Mouse (Mus musculus): ENCODE data around the gene Stoml3. TPM values are rescaled to one million over a fixed set of nuclear protein-coding genes. Genes with fewer than 3 reads are reported as not detected.

The Stoml3 gene
- polyA plus RNA-seq, 1 experiment = 0.35 TPM

DNA sequence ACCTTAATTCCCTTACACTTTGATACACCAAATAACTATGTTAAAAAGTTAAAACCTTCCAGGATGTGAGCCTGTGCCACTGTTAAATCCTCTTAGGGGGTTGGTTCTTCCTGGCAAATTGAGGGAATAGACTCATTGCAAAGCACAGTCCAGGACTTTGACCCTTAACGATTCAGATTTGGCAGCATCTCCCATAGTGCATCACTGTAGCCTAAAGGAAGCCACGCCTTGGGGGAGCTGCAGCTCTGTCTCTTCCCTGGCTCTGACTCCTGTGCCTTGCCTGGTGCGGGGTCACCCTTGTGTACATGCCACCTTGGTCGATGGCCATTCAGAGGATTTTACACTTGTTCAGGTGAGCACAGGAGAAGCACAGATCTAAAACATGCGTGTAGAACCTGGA, 18.8 kb upstream of the Stoml3 start:
- Histone ChIP-seq H3K4me3 (ENCODE audit: insufficient read depth, low read length) (no peak overlapping the region), H3K27ac (ENCODE audit: insufficient read depth, low read length) (no peak overlapping the region), H3K4me1 (ENCODE audit: control insufficient read depth, insufficient read depth, low read length) (peaks cover 2% of the 10 kb centered on the region; the same call in 1 of the 2 replicates)
- TF ChIP-seq POLR2A (IDR thresholded peaks at IDR 0.05; ENCODE audit: extremely low read depth, insufficient read depth, low read length) (no peak), CTCF (IDR thresholded peaks at IDR 0.05; ENCODE audit: extremely low read depth, insufficient read depth, low read length) (no peak)

DNA sequence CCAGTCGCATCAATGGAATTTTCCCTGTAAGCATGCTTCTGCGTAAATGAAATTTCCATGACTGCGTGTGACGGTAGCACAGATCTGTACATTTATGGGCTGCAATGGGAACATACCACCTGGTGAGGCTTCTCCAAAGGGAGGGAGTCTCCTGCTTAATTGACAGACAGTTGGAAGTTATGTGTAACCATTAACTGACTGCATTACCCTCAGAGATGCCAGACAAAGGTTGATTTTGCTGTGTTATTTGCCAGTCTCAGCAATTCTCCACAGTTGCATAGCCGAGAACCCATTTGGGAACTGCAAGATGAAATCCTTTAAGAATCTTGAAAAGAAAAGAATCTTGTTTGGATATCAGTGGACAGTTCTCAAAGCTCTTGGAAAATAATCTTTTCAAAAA, 16.4 kb upstream of the Stoml3 start:
- TF ChIP-seq CTCF (IDR thresholded peaks at IDR 0.05; ENCODE audit: extremely low read depth, insufficient read depth, low read length) = no peak
- TF ChIP-seq POLR2A (IDR thresholded peaks at IDR 0.05; ENCODE audit: extremely low read depth, insufficient read depth, low read length) = no peak
- Histone ChIP-seq H3K27ac (ENCODE audit: insufficient read depth, low read length) (no peak overlapping the region), H3K4me3 (ENCODE audit: insufficient read depth, low read length) (no peak overlapping the region), H3K4me1 (ENCODE audit: control insufficient read depth, insufficient read depth, low read length) (no peaks in the 10 kb centered on the region)

DNA sequence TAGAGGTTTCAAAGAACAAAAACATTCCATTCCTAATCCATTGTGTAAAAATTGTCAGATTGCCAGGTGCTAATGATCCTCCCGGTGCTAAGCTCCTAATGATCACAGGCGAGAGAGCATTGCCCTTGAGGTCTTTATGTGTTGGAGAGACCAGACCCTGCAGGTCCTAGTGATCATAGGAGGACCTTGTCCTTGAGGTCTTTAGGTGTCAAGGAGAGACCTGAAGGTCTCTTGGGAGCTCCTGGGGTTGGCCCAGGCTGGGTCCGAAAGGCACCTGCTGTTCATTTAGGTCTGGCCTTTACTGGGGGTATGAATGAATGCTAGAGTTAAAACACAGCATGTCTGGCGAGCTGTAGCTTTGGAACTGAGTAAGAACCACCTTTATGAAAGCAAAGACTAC, 14.3 kb upstream of the Stoml3 start:
- TF ChIP-seq CTCF (IDR thresholded peaks at IDR 0.05; ENCODE audit: extremely low read depth, insufficient read depth, low read length) (no peak), POLR2A (IDR thresholded peaks at IDR 0.05; ENCODE audit: extremely low read depth, insufficient read depth, low read length) (no peak)

DNA sequence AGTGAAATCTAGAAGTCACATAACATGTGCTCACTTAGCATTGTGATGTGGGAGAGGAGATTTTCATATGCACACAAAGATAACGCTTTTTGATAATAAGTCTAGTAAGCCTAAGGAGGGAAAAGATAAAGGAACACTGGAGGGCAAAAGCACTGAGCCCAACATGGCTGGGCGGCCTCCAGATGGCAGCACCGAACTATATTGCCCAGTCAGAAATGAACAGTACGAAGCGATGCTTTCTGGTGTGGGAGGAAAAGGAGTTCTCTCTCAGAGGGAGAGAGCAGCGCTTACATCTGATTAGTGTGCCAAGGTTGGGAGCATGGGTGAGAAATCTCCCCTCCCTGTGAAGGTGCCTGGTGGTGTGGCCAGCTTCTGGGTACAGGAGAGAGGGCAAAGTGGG, 12.6 kb upstream of the Stoml3 start:
- no peak overlapping the region for H3K4me3 ChIP-seq (ENCODE audit: insufficient read depth, low read length)
- H3K27ac ChIP-seq (ENCODE audit: insufficient read depth, low read length) = no peak overlapping the region
- no peaks in the 10 kb centered on the region for H3K4me1 ChIP-seq (ENCODE audit: control insufficient read depth, insufficient read depth, low read length)
- TF ChIP-seq POLR2A (IDR thresholded peaks at IDR 0.05; ENCODE audit: extremely low read depth, insufficient read depth, low read length) (no peak), CTCF (IDR thresholded peaks at IDR 0.05; ENCODE audit: extremely low read depth, insufficient read depth, low read length) (peak; percentile 50)

More for the DNA sequence above, 14.3 kb upstream of the Stoml3 start:
- H3K4me3 ChIP-seq (ENCODE audit: insufficient read depth, low read length) = no peak overlapping the region
- H3K27ac ChIP-seq (ENCODE audit: insufficient read depth, low read length) = no peak overlapping the region
- no peaks in the 10 kb centered on the region for H3K4me1 ChIP-seq (ENCODE audit: control insufficient read depth, insufficient read depth, low read length)

DNA sequence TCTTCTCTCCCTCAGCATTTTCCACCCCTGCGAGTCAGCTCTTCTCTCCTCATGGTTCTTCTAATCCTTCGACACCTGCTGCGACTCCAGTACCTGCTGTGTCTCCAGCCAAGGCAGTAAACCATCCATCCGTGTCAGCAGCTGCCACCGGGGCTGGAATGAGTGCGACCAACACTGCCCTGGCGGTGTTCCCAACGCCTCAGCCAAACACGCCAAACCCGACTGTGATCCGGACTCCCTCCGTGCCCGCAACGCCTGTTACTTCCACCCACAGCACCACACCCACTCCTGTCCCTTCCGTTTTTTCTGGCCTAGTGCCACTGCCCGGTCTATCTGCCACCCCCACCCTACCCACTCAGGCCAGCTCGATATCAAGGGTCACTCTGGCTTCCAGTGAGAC, 11.0 kb upstream of the Stoml3 start:
- H3K4me3 ChIP-seq (ENCODE audit: insufficient read depth, low read length) = no peak overlapping the region
- no peak overlapping the region for H3K27ac ChIP-seq (ENCODE audit: insufficient read depth, low read length)
- TF ChIP-seq POLR2A (IDR thresholded peaks at IDR 0.05; ENCODE audit: extremely low read depth, insufficient read depth, low read length) (no peak), CTCF (IDR thresholded peaks at IDR 0.05; ENCODE audit: extremely low read depth, insufficient read depth, low read length) (no peak)
- no peaks in the 10 kb centered on the region for H3K4me1 ChIP-seq (ENCODE audit: control insufficient read depth, insufficient read depth, low read length)

DNA sequence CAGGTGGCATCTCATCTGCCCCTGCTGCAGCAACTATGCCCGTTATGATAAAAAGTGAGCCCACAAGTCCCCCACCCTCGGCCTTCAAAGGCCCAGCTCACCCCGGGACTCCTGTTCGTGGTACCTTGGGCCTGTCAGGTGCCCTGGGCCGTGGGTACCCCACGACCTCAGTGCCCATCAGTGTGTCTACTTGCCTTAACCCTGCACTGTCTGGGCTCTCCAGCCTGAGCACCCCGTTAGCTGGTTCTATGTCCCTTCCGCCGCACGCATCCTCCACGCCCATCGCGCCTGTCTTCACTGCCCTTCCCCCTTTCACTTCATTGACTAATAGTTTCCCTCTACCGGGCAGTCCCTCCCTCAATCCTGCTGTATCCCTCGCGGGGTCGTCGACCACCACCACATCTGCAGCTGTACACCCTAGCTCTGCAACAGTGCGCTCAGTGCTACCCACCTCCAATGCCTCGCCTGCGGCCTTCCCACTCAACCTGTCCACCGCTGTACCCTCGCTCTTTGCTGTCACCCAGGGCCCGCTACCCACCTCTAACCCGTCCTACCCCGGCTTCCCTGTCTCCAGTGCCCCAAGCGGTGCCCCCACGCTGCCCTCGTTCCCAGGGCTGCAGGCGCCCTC, 9.9 kb upstream of the Stoml3 start:
- H3K27ac ChIP-seq (ENCODE audit: insufficient read depth, low read length) = no peak overlapping the region
- no peak for TF ChIP-seq POLR2A (IDR thresholded peaks at IDR 0.05; ENCODE audit: extremely low read depth, insufficient read depth, low read length)
- TF ChIP-seq CTCF (IDR thresholded peaks at IDR 0.05; ENCODE audit: extremely low read depth, insufficient read depth, low read length) = no peak
- H3K4me1 ChIP-seq (ENCODE audit: control insufficient read depth, insufficient read depth, low read length) = no peaks in the 10 kb centered on the region
- H3K4me3 ChIP-seq (ENCODE audit: insufficient read depth, low read length) = no peak overlapping the region

DNA sequence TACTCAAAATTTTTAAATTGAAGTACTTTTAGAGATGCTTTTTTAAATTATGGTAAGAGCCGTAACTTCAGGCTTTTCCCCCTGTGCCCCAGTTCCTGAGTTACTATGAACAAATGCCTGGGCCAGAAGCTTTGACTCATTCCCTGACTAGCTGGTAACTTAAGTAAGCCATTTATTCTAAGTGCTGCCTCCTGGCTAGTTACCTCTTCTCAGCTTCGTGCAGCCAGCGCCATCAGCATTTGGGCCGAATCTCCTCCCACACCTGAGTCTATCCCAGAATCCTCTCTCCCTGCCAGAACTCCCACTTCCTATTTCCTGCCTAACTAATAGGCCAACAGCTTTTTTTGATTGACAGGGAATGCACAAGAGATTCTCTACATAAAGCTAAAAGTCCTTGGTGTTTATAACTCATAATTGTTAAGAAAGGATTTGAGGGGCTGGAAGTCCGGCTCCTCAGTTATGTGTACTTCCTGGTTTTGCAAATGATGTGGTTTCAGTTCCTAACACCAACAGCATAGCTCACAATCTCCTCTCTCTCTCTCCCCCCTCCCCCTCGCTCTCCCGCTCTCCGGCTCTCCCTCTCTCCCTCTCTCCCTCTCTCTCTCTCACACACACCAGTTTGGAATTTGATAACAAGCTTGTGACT, 4.9 kb upstream of the Stoml3 start:
- no peak overlapping the region for H3K27ac ChIP-seq (ENCODE audit: insufficient read depth, low read length)
- H3K4me3 ChIP-seq (ENCODE audit: insufficient read depth, low read length) = no peak overlapping the region
- no peaks in the 10 kb centered on the region for H3K4me1 ChIP-seq (ENCODE audit: control insufficient read depth, insufficient read depth, low read length)
- no peak for TF ChIP-seq POLR2A (IDR thresholded peaks at IDR 0.05; ENCODE audit: extremely low read depth, insufficient read depth, low read length)
- no peak for TF ChIP-seq CTCF (IDR thresholded peaks at IDR 0.05; ENCODE audit: extremely low read depth, insufficient read depth, low read length)

DNA sequence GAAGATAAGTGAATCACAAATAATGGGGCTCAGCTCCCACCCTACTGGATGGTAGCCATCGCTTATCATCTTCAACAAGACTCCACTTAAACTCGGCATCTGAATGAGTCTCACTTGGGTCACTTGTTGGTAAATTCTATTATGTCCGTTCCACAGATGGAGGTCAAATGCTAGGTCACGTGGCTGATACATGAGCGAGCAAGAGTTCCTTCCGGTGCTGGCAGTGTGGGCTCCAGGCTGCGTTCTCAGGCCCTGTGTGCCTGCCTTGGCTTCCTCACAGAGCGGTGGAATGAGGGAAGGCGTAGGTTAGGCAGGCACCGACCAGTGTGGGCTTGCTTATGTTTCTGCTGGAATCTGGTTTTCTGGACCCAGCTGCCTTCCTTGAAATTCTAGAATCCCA, 1.9 kb upstream of the Stoml3 start:
- Histone ChIP-seq H3K4me1 (ENCODE audit: control insufficient read depth, insufficient read depth, low read length) (no peaks in the 10 kb centered on the region), H3K27ac (ENCODE audit: insufficient read depth, low read length) (no peak overlapping the region), H3K4me3 (ENCODE audit: insufficient read depth, low read length) (no peak overlapping the region)
- TF ChIP-seq POLR2A (IDR thresholded peaks at IDR 0.05; ENCODE audit: extremely low read depth, insufficient read depth, low read length) = no peak
- no peak for TF ChIP-seq CTCF (IDR thresholded peaks at IDR 0.05; ENCODE audit: extremely low read depth, insufficient read depth, low read length)

DNA sequence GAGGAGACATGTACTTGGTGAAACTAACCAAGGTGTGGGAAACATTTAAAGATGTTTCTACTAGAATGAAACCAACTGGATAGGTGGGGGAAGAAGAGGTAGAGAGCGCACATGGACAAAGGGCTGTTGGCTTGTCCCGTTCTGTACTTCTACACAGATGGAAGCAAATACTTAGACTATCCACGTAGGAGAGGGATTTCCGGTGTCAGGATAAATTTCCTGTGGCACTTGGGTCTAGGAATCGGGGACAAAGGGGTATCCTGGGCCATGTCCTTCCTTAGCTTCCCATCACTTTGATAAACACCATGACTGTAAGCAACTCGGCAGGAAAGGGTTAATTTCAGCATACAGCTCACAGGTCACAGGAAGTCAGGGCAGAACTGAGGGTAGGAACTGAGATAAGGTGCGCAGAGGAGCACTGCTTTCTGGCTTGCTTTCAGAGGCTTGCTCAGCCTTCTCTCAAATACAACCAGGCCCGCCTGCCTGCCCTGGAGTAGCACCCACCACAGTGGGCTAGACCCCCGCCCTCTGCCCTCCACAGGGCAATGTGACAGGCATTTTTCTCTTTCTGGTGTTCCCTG, 1.4 kb upstream of the Stoml3 start:
- no peak overlapping the region for H3K27ac ChIP-seq (ENCODE audit: insufficient read depth, low read length)
- H3K4me1 ChIP-seq (ENCODE audit: control insufficient read depth, insufficient read depth, low read length) = no peaks in the 10 kb centered on the region
- no peak overlapping the region for H3K4me3 ChIP-seq (ENCODE audit: insufficient read depth, low read length)
- TF ChIP-seq CTCF (IDR thresholded peaks at IDR 0.05; ENCODE audit: extremely low read depth, insufficient read depth, low read length) = no peak
- no peak for TF ChIP-seq POLR2A (IDR thresholded peaks at IDR 0.05; ENCODE audit: extremely low read depth, insufficient read depth, low read length)

DNA sequence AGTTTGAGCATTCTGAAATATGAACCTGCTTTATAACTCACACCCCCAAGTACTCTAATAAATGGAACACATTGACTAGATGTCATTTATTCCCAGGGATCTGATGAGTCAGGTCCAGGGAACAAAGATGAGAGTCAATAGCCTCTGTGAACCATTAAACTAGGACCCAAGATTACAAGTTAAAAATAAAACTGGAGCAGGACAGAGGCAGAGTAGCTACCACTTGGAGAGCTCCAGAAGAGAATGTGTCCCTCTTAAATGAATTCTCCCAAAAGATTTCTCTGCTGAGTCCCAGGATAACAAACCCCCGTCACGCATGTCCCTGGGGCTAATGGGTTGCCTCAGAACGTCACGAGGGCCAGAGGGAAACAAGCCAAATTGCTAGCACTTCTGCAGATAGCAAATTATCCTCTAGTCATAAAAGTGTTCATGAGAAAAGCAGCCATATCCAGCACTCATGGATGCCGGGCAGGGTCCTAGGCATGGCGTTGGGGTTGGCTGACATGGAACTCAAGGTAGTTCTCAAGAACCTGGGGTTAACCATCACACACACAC, 10.0 kb downstream of the Stoml3 start:
- Histone ChIP-seq H3K4me1 (ENCODE audit: control insufficient read depth, insufficient read depth, low read length) (no peaks in the 10 kb centered on the region), H3K27ac (ENCODE audit: insufficient read depth, low read length) (no peak overlapping the region), H3K4me3 (ENCODE audit: insufficient read depth, low read length) (no peak overlapping the region)
- no peak for TF ChIP-seq POLR2A (IDR thresholded peaks at IDR 0.05; ENCODE audit: extremely low read depth, insufficient read depth, low read length)
- no peak for TF ChIP-seq CTCF (IDR thresholded peaks at IDR 0.05; ENCODE audit: extremely low read depth, insufficient read depth, low read length)
